Mouse (Mus musculus) layer of hippocampus, postnatal 36 days (tissue): ENCODE measurements around the gene Hoxd13. TPM values are rescaled to one million over a fixed set of nuclear protein-coding genes. Genes with fewer than 3 reads are reported as not detected.

Experiments used
- DNase-seq, 2 experiments: peaks; one replicate each; pipeline ENCODE4 v3.0.0; 2022
- total RNA-seq, 2 experiments: library from RNA; stranded (reverse); gene quantifications; 2 replicates each; pipeline ENCODE4 v1.2.3; 2021

The Hoxd13 gene
- total RNA-seq, 2 experiments from 2014 or later, result not detected

GRCm38 (mm10) chr2:74695813-74696430 is 27.8 kb downstream of the Hoxd13 start:
- DNase-seq, result no peak

DNA sequence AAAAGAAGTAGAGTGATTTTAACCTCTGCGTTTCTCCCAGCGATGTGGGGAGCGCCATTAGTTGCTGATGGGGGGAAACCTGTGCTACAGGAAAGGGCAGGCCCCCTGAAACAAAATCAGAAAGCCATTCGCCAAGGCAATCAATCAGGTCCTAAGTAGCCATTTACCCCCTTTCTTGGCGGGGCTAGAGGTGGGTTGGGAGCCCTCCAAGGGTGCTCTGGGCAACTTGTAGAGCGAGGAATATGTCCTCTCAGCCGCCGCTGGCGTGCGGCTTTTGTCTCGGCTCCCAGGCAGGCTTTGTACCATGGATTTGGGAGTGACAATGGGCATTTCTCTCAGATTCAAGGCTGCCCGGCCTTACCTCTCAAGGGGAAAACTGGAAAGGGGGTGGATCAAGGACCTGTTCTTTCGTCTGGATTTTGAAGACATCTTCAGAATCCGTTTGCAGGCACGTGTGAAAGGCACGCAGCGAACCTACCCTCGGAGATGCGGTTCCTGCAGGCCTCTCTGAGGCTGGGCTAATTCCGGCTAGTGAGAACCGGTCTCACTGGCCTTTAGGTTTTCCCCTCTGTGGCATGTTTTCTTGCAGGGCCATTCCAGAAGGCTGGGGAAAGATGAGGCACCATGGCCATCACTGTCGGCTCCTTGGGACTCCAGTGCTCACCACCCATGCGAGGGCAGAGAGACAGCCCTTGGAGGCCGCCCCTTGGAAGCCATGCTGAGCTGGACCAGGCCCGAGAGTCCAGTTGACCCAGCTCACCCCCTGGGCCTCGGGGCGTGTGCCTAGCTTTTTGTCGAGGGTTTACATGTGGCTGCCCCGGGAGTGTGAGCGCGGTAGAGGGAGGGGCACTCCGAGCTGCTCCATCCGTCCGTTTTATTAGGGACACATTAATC is 28.6 kb downstream of the Hoxd13 start:
- DNase-seq, result no peak

DNA sequence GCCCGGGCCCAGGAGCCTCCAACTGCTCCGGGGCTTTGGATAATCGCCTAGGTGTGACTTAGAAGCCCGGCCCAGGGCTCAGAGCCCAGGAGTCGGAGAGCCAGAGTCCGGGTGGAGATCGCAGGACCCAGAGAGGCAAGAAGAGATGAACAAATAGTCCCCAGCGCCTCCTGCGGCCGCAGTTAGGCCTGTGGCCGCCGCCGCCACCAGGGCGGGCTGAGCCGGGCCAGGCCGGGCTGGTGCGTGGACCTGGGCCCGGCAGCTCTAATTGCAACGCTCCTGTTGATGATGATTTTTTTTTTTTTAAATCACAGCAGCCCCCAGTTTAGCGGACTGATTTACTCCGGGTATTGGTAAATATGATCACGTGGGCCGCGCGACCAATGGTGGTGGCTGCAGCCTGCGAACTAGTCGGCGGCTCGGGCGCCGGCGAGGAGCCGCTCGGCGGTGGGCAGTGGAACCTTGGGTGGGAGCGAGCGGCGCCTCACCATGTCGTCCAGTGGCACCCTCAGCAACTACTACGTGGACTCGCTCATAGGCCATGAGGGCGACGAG is 29.5 kb downstream of the Hoxd13 start, which contains the start of gene Hoxd9:
Hoxd9 (plus strand) TSS at position 161 of the 555 bp plus-strand sequence.
- no peak for DNase-seq

- no peak for DNase-seq
Observed at GRCm38 (mm10) chr2:74698201-74699052, 30.3 kb downstream of the Hoxd13 start.

GRCm38 (mm10) chr2:74699053-74699430 is 30.9 kb downstream of the Hoxd13 start:
- no peak for DNase-seq

GRCm38 (mm10) chr2:74699664-74700545 is 31.8 kb downstream of the Hoxd13 start:
- no peak for DNase-seq

DNA sequence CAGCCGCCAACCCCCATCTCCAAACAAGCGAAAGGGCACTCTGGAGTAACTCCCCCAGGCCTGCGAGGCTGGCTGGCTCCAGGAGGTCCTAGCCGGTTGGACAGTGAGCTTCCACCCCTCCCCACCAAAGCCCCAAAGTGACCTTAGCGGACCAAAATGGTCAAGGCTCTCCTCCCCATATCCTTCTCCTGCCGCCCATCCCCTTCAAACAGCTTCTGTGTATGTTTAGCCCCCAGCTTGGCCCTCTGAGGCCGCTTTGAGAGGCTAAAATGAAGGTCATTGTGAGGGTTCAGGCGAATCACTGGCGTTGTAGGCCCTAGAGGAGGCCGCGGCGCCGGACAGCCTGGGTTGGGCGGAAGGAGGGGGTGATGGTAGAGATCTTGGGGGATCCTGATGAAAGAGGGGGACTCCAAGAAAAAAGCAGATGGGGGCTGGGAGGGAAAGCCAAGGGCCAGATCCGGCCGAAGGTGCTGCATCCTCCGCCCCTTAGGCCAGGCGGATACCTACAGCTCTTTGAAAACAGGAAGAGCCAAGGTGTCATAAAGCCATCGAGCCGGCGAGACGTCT is 32.5 kb downstream of the Hoxd13 start:
- no peak for DNase-seq

DNA sequence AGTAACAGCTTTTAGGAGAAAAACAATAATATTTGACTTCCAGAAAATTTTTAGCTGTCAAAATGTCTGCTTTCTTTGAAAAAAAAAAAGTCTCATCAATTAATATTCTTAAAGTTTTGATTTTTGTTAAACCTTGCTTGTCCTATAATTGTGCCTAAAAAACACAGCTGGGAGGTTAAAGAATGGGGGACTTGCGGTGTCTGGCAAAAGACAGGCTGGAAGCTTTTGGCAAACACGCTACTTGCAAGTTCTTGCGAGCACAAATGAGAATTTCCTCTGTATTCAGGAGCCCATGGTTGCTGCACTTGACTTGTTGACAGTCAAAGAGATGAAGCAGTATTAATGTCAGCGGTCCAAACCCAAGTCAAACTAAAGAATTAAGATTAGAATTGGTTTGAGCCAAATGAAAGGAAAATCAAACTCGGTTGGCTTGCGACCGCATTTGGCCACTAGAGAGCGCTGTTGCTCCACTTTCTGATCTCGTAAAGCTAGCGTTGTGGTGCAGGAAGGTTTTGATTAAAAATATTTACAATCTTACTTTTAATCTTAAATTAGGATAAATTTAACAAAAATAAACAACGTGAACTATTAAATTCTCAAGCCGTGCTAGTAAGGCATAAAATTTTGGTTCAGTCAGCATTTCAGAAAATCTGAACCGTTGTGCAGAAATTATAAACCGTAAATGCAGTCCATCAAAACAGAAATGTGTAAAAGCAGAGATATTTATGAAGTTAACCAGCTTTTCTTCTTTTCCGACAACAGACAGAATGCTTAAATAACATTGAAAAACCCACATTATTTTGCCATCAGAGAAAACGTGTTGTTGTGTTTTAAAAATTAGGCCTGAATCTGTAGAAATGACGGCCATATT is 34.1 kb downstream of the Hoxd13 start:
- DNase-seq, result peak; percentile 63 to 75

GRCm38 (mm10) chr2:74702820-74703219 is 34.7 kb downstream of the Hoxd13 start:
- no peak for DNase-seq

DNA sequence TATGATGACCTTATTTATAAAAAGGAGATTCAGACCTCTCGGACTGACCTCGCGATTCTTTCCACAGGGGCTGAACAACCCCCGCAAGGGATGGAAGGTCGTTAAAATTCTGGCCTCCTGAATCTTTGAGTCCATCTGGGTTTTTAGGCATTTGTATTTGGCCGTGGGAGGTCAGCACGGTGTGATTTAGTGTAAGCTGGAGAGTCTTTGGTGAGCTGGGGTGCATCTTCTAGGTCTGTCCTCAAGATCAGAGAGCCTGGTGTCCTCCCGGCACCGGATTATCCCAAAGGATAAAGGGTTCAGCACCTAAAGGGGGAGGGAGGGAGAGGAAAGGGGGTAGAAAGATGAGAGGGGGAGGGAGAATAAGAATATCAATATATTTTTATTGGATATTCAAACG is 35.2 kb downstream of the Hoxd13 start:
- DNase-seq, result no peak

GRCm38 (mm10) chr2:74703720-74704392 is 35.7 kb downstream of the Hoxd13 start:
- no peak for DNase-seq

GRCm38 (mm10) chr2:74704393-74704998 is 36.4 kb downstream of the Hoxd13 start, which contains the start of gene Hoxd8:
Gene Hoxd8 (plus strand): TSS chr2:74704615.
- DNase-seq, result no peak

DNA sequence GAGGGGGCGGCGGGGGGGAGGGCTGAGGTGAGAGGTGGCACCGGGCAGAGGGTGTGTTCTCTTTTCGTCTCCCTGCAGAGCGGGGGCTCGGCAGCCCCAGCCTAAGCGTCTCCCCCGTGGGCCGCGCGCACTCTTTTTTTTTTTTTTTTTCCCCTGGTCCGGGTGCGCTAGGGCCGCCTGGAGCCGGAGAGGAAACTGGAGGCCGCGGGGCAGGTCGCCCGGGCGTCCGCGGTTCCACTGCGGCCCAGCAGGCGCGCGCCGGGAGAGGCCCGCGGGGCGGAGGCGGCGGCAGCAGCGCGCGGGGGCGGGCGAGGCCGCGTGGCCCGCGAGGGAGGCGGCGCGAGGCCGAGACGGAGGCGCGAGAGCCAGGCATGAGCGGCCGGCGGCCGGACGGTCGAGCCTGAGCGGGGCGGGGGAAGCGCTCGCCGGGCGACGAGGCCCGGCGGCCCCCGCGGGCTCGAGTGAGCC is 36.9 kb downstream of the Hoxd13 start:
- no peak for DNase-seq

DNA sequence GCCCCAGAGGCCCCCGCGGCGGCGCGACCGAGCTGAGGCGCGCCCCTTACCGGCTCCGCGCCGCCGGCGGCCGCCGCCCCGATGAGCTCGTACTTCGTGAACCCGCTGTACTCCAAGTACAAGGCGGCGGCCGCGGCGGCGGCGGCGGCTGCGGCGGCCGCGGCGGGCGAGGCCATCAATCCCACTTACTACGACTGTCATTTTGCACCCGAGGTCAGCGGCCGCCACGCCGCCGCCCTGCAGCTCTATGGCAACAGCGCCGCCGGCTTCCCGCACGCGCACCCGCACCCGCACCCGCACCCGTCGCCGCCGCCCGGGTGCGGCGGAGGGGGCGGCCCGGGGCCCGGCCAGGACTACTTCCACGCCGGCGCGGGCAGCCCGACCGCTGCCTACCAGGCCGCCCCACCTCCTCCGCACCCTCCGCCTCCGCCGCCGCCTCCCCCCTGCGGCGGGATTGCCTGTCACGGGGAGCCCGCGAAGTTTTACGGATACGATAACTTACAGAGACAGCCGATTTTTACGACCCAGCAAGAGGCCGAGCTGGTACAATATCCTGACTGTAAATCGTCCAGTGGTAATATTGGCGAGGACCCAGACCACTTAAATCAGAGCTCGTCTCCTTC is 37.5 kb downstream of the Hoxd13 start:
- DNase-seq, result no peak

GRCm38 (mm10) chr2:74706393-74706960 is 38.4 kb downstream of the Hoxd13 start:
- DNase-seq, result no peak

GRCm38 (mm10) chr2:74707599-74707998 is 39.5 kb downstream of the Hoxd13 start:
- no peak for DNase-seq

DNA sequence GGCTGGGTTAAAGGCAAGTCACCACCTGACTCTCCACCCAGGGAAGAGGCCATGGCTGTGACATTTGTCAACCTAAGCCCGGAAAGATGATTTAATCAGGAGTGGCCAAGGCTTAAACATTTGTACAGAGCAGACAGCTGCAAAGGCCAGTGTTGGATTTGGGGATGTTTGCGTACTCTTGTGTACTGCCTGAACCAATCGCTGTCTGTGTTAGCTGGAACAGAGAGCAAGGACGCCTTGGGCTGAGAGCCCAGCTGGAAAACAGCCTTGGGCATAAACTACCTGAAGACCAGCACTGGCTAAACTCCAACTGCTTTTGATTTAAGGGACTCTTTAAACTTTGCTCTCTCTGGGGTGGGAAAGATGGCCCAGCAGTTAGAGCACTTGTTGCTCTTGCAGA is 40.6 kb downstream of the Hoxd13 start:
- no peak for DNase-seq
